Mouse (Mus musculus): ENCODE measurements around the gene Tspan15. TPM values are rescaled to one million over a fixed set of nuclear protein-coding genes. Genes with fewer than 3 reads are reported as not detected.
A peak's percentile ranks its signal among the peaks of the same experiment; 100 is the strongest.

The Tspan15 gene
- total and polyA plus RNA-seq, 3 experiments = 6.1 to 17.7 (median 8.1) TPM

GRCm38 (mm10) chr10:62225839-62226238, 5.2 kb downstream of the Tspan15 start:
- no peak for DNase-seq
- peaks cover 5% of the 10 kb centered on the region for H3K4me1 ChIP-seq (ENCODE audit: control insufficient read depth, insufficient read depth, low read length)
- intact Hi-C loops (cut with DNase I) = no loop called here
- WGBS = 77% methylated on average over 7 of the region's 7 CpGs
- no peak overlapping the region for H3K27ac ChIP-seq
- no peak overlapping the region for H3K9ac ChIP-seq (ENCODE audit: low read depth, low read length)
- no peaks in the 10 kb centered on the region for H3K79me2 ChIP-seq (replicated peaks; ENCODE audit: control insufficient read depth, insufficient read depth, low read length)
- TF ChIP-seq CTCF (IDR thresholded peaks at IDR 0.05) (no peak), POLR2A (IDR thresholded peaks at IDR 0.05; ENCODE audit: insufficient read depth, low read depth, low read length) (no peak), EP300 (IDR thresholded peaks at IDR 0.05; ENCODE audit: insufficient read depth, low read depth, low read length) (no peak)
- H3K4me3 ChIP-seq = no peak overlapping the region
- H3K36me3 ChIP-seq (ENCODE audit: control insufficient read depth, insufficient read depth, low read length) = no peaks in the 10 kb centered on the region
- H3K27me3 ChIP-seq (ENCODE audit: control insufficient read depth, insufficient read depth, low read length) = no peaks in the 10 kb centered on the region

- Histone ChIP-seq H3K36me3 (ENCODE audit: control insufficient read depth, insufficient read depth, low read length) (no peaks in the 10 kb centered on the region), H3K27me3 (ENCODE audit: control insufficient read depth, insufficient read depth, low read length) (no peaks in the 10 kb centered on the region), H3K4me3 (no peak overlapping the region), H3K27ac (peak overlapping the region; percentile 36), H3K4me1 (ENCODE audit: control insufficient read depth, insufficient read depth, low read length) (peaks cover 3% of the 10 kb centered on the region), H3K79me2 (replicated peaks; ENCODE audit: control insufficient read depth, insufficient read depth, low read length) (no peaks in the 10 kb centered on the region), H3K9ac (ENCODE audit: low read depth, low read length) (no peak overlapping the region)
- WGBS = 54% methylated on average over 6 of the region's 6 CpGs
- peak in 1 of 2 experiments; percentile 31 for DNase-seq
- TF ChIP-seq CTCF (IDR thresholded peaks at IDR 0.05) (no peak), EP300 (IDR thresholded peaks at IDR 0.05; ENCODE audit: insufficient read depth, low read depth, low read length) (no peak), POLR2A (IDR thresholded peaks at IDR 0.05; ENCODE audit: insufficient read depth, low read depth, low read length) (no peak)
- intact Hi-C loops (cut with DNase I) = no loop called here
Measured at GRCm38 (mm10) chr10:62224231-62224630, 6.8 kb downstream of the Tspan15 start.

GRCm38 (mm10) chr10:62222777-62223176, 8.3 kb downstream of the Tspan15 start:
- 88% methylated on average over 17 of the region's 17 CpGs for WGBS
- Histone ChIP-seq H3K4me1 (ENCODE audit: control insufficient read depth, insufficient read depth, low read length) (peaks cover 13% of the 10 kb centered on the region), H3K9ac (ENCODE audit: low read depth, low read length) (no peak overlapping the region), H3K36me3 (ENCODE audit: control insufficient read depth, insufficient read depth, low read length) (no peaks in the 10 kb centered on the region; the same call in 1 of the 2 replicates), H3K79me2 (replicated peaks; ENCODE audit: control insufficient read depth, insufficient read depth, low read length) (no peaks in the 10 kb centered on the region), H3K27ac (no peak overlapping the region), H3K27me3 (ENCODE audit: control insufficient read depth, insufficient read depth, low read length) (no peaks in the 10 kb centered on the region), H3K4me3 (no peak overlapping the region)
- TF ChIP-seq POLR2A (IDR thresholded peaks at IDR 0.05; ENCODE audit: insufficient read depth, low read depth, low read length) (no peak), EP300 (IDR thresholded peaks at IDR 0.05; ENCODE audit: insufficient read depth, low read depth, low read length) (no peak), CTCF (IDR thresholded peaks at IDR 0.05) (no peak)
- intact Hi-C loops (cut with DNase I) = no loop called here
- DNase-seq = no peak

GRCm38 (mm10) chr10:62221647-62222046, 9.4 kb downstream of the Tspan15 start:
- H3K4me1 ChIP-seq (ENCODE audit: control insufficient read depth, insufficient read depth, low read length) = peaks cover 17% of the 10 kb centered on the region
- intact Hi-C loops (cut with DNase I) = no loop called here
- H3K27ac ChIP-seq = no peak overlapping the region
- H3K79me2 ChIP-seq (replicated peaks; ENCODE audit: control insufficient read depth, insufficient read depth, low read length) = no peaks in the 10 kb centered on the region
- no peaks in the 10 kb centered on the region; the same call in 1 of the 2 replicates for H3K36me3 ChIP-seq (ENCODE audit: control insufficient read depth, insufficient read depth, low read length)
- no peaks in the 10 kb centered on the region for H3K27me3 ChIP-seq (ENCODE audit: control insufficient read depth, insufficient read depth, low read length)
- TF ChIP-seq CTCF (IDR thresholded peaks at IDR 0.05) = no peak
- no peak for TF ChIP-seq EP300 (IDR thresholded peaks at IDR 0.05; ENCODE audit: insufficient read depth, low read depth, low read length)
- no peak for TF ChIP-seq POLR2A (IDR thresholded peaks at IDR 0.05; ENCODE audit: insufficient read depth, low read depth, low read length)
- H3K9ac ChIP-seq (ENCODE audit: low read depth, low read length) = no peak overlapping the region
- no peak overlapping the region for H3K4me3 ChIP-seq
- no peak for DNase-seq
- WGBS = 85% methylated on average over 2 of the region's 2 CpGs

- Histone ChIP-seq H3K79me2 (replicated peaks; ENCODE audit: control insufficient read depth, insufficient read depth, low read length) (no peaks in the 10 kb centered on the region), H3K4me3 (no peak overlapping the region), H3K9ac (ENCODE audit: low read depth, low read length) (no peak overlapping the region), H3K27me3 (ENCODE audit: control insufficient read depth, insufficient read depth, low read length) (no peaks in the 10 kb centered on the region), H3K27ac (no peak overlapping the region), H3K4me1 (ENCODE audit: control insufficient read depth, insufficient read depth, low read length) (peaks cover 19% of the 10 kb centered on the region), H3K36me3 (ENCODE audit: control insufficient read depth, insufficient read depth, low read length) (no peaks in the 10 kb centered on the region; the same call in 1 of the 2 replicates)
- DNase-seq = no peak
- TF ChIP-seq EP300 (IDR thresholded peaks at IDR 0.05; ENCODE audit: insufficient read depth, low read depth, low read length) (no peak), POLR2A (IDR thresholded peaks at IDR 0.05; ENCODE audit: insufficient read depth, low read depth, low read length) (no peak), CTCF (IDR thresholded peaks at IDR 0.05) (no peak)
- intact Hi-C loops (cut with DNase I) = no loop called here
- 75% methylated on average over 8 of the region's 8 CpGs for WGBS
Measured at GRCm38 (mm10) chr10:62220732-62221514, 10.1 kb downstream of the Tspan15 start.

GRCm38 (mm10) chr10:62218789-62219172, 12.3 kb downstream of the Tspan15 start:
- WGBS = 46% methylated on average over 7 of the region's 7 CpGs
- no peaks in the 10 kb centered on the region for H3K27me3 ChIP-seq (ENCODE audit: control insufficient read depth, insufficient read depth, low read length)
- peak in 1 of 2 experiments; percentile 34 for DNase-seq
- intact Hi-C loops (cut with DNase I) = no loop called here
- H3K79me2 ChIP-seq (replicated peaks; ENCODE audit: control insufficient read depth, insufficient read depth, low read length) = no peaks in the 10 kb centered on the region
- H3K27ac ChIP-seq = peak overlapping the region; percentile 84
- H3K4me3 ChIP-seq = no peak overlapping the region
- no peaks in the 10 kb centered on the region; the same call in 1 of the 2 replicates for H3K36me3 ChIP-seq (ENCODE audit: control insufficient read depth, insufficient read depth, low read length)
- H3K4me1 ChIP-seq (ENCODE audit: control insufficient read depth, insufficient read depth, low read length) = peaks cover 17% of the 10 kb centered on the region
- H3K9ac ChIP-seq (ENCODE audit: low read depth, low read length) = no peak overlapping the region
- TF ChIP-seq CTCF (IDR thresholded peaks at IDR 0.05) (no peak), EP300 (IDR thresholded peaks at IDR 0.05; ENCODE audit: insufficient read depth, low read depth, low read length) (no peak), POLR2A (IDR thresholded peaks at IDR 0.05; ENCODE audit: insufficient read depth, low read depth, low read length) (no peak)
